Mouse (Mus musculus) spleen, adult 2 months (tissue): Measurements from ENCODE around the gene Slc15a1. TPM values are rescaled to one million over a fixed set of nuclear protein-coding genes. Genes with fewer than 3 reads are reported as not detected.

ENCODE experiments used
- DNase-seq, 2 experiments: peaks; one replicate each; pipeline versions ENCODE4 v3.0.0 to v3.0.0-alpha.2; 2012 to 2021; ENCODE audit warnings: low spot score in 2 of 2, low read depth in 1 of 2
- H3K27ac ChIP-seq: fragments of 200-500 bp; 2 replicates; pipeline ENCODE4 v1.5.1; 2012; ENCODE audit warnings: low read length, inconsistent platforms; ENCODE audit not compliant: insufficient read depth
- H3K27me3 ChIP-seq: fragments of 200-500 bp; 2 replicates; pipeline ENCODE4 v1.6.1; 2012; ENCODE audit warnings: mild to moderate bottlenecking, moderate library complexity, low read length, inconsistent platforms; ENCODE audit not compliant: control insufficient read depth, insufficient read depth
- H3K36me3 ChIP-seq: fragments of 200-500 bp; 2 replicates; pipeline ENCODE4 v1.6.1; 2012; ENCODE audit warnings: mild to moderate bottlenecking, low read length, inconsistent platforms; ENCODE audit not compliant: control insufficient read depth, insufficient read depth
- H3K4me1 ChIP-seq: fragments of 200-500 bp; 2 replicates; pipeline ENCODE4 v1.6.1; 2011; ENCODE audit warnings: inconsistent platforms; ENCODE audit not compliant: control insufficient read depth, insufficient read depth, insufficient read length
- H3K4me3 ChIP-seq: fragments of 200-500 bp; 2 replicates; pipeline ENCODE4 v1.5.1; 2011; ENCODE audit warnings: mild to moderate bottlenecking, inconsistent platforms; ENCODE audit not compliant: insufficient read depth, insufficient read length; ENCODE audit errors: extremely low read depth
- CTCF ChIP-seq: fragments of 200-500 bp; IDR thresholded peaks from 2 replicates; pipeline ENCODE4 v1.5.1; 2011; ENCODE audit warnings: mild to moderate bottlenecking, inconsistent platforms; ENCODE audit not compliant: insufficient read depth, insufficient read length, insufficient replicate concordance; ENCODE audit errors: extremely low read depth
- POLR2A ChIP-seq: fragments of 200-500 bp; IDR thresholded peaks from 2 replicates; pipeline ENCODE4 v1.6.1; 2011; ENCODE audit warnings: low read depth, low read length, inconsistent platforms
- WGBS: fragments of 180-500 bp; shearing (Covaris S2); methylation state at CpG from one replicate; pipeline ENCODE4 v1.1.7; 2018; 5-methylcytosine and 5-hydroxymethylcytosine counted together
- polyA plus RNA-seq: library from polyadenylated mRNA; depleted of rRNA; stranded (reverse); fragments of >200 nt; gene quantifications from 2 replicates; pipeline ENCODE4 v1.2.3, GENCODE M21; 2012

Slc15a1 gene
- polyA plus RNA-seq, 1 experiment = not detected

GRCm38 (mm10) chr14:121467646-121468045, 37.4 kb downstream of the Slc15a1 start:
- no peaks in the 10 kb centered on the region for H3K36me3 ChIP-seq

DNA sequence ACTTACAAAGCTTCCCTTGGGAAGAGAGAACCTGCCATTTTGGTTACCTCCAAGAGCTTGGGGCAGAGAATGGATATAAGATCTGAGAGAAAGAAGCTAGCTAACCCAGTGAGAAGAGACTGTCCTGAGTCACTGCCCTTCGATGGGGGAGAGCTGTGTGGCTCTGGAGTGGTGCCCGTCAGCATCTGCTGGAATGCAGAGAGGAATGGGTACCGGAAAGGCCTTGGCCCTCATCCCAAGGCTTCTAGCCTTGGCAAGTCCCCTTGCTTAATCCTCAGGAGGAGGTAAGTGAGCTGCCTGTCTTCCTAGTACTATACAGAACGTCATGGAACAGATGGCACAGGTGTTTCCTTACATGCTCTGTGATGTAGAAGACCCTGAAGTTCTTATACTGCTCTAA, 38.6 kb downstream of the Slc15a1 start:
- no peaks in the 10 kb centered on the region for H3K36me3 ChIP-seq
- 68% methylated on average over 4 of the region's 4 CpGs for whole genome bisulfite sequencing

More at GRCm38 (mm10) chr14:121467646-121468045, 37.4 kb downstream of the Slc15a1 start:
- no peak for DNase-seq
- Histone ChIP-seq H3K27ac (no peak overlapping the region), H3K4me3 (no peak overlapping the region), H3K4me1 (no peaks in the 10 kb centered on the region), H3K27me3 (no peaks in the 10 kb centered on the region)
- WGBS = 95% methylated on average over 6 of the region's 6 CpGs
- TF ChIP-seq POLR2A (no peak), CTCF (no peak)

DNA sequence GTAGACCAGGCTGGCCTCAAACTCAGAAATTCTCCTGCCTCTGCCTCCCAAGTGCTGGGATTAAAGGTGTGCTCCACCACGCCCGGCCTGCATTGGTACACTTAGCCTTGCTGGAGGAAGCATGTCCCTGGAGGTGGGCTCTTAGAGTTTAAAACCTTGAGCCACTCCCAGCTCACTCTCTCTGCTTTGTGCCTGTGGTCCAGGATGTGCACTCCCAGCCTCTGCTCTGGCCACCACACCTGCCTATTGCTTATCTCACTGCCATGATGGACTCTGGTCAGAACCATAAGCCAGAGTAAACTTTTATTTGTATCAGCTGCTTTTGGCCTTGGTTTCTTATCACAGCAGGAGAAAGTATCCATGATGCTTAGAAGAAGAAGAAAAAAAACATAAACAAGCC, 40.7 kb downstream of the Slc15a1 start:
- no peak for TF ChIP-seq CTCF
- TF ChIP-seq POLR2A = no peak
- WGBS = 96% methylated on average over 2 of the region's 2 CpGs

More for the DNA sequence above, 38.6 kb downstream of the Slc15a1 start:
- Histone ChIP-seq H3K4me1 (no peaks in the 10 kb centered on the region), H3K27ac (no peak overlapping the region), H3K27me3 (no peaks in the 10 kb centered on the region), H3K4me3 (no peak overlapping the region)
- TF ChIP-seq POLR2A = no peak
- TF ChIP-seq CTCF = no peak
- no peak for DNase-seq

DNA sequence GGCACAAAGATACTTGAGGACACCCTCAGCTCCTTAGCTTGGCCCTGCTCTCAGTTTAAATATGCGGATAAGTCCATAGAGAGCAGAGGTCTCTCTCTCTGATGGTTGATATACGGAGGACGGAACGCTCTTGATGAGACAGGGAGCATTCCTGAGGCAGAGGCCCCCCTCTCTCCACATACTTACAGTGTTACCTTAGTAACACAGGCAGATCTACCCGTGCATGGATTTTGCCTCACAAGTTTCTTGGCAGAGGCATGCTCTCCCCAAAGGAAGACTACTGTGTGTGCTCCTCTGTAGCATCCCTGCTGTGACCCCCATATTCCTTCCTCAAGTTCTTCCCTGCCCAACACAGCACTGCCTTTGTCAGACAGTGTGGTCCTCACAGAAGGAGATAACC, 42.3 kb downstream of the Slc15a1 start:
- H3K36me3 ChIP-seq = no peaks in the 10 kb centered on the region
- no peak overlapping the region for H3K27ac ChIP-seq
- no peaks in the 10 kb centered on the region for H3K27me3 ChIP-seq
- WGBS = 92% methylated on average over 5 of the region's 5 CpGs
- H3K4me3 ChIP-seq = no peak overlapping the region
- DNase-seq = no peak
- H3K4me1 ChIP-seq = no peaks in the 10 kb centered on the region
- TF ChIP-seq POLR2A = no peak
- TF ChIP-seq CTCF = no peak

More for the DNA sequence above, 40.7 kb downstream of the Slc15a1 start:
- H3K4me3 ChIP-seq = no peak overlapping the region
- no peaks in the 10 kb centered on the region for H3K4me1 ChIP-seq
- H3K27me3 ChIP-seq = no peaks in the 10 kb centered on the region
- no peaks in the 10 kb centered on the region for H3K36me3 ChIP-seq
- DNase-seq = no peak
- no peak overlapping the region for H3K27ac ChIP-seq

GRCm38 (mm10) chr14:121460966-121461365, 44.1 kb downstream of the Slc15a1 start:
- Histone ChIP-seq H3K36me3 (no peaks in the 10 kb centered on the region), H3K27ac (no peak overlapping the region), H3K4me1 (no peaks in the 10 kb centered on the region), H3K27me3 (no peaks in the 10 kb centered on the region), H3K4me3 (no peak overlapping the region)
- 92% methylated on average over 3 of the region's 3 CpGs for WGBS
- DNase-seq = no peak
- TF ChIP-seq CTCF (no peak), POLR2A (no peak)

DNA sequence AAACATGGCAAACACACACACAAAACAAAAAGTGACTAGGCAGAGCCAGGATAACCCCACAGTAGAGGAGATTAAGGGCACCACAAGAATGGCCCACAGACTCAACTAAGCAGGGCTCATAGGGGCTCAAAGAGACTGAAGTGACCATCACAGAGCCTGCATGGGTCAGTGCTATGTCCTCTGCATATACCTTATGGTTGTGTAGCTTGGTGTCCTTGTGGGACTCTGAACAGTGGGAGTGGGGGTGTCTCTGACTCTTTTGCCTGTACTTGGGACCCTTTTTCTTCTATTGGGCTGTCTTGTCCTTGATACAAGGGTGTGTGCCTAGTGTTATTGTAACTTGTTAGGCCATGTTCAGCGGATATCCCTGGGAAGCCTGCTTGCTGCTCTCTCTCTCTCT, 46.5 kb downstream of the Slc15a1 start:
- no peak for DNase-seq
- H3K4me1 ChIP-seq = no peaks in the 10 kb centered on the region
- WGBS = 95% methylated on average over 1 of the region's 1 CpGs
- no peaks in the 10 kb centered on the region for H3K36me3 ChIP-seq
- no peak overlapping the region for H3K27ac ChIP-seq
- no peaks in the 10 kb centered on the region for H3K27me3 ChIP-seq
- no peak for TF ChIP-seq POLR2A
- no peak for TF ChIP-seq CTCF
- H3K4me3 ChIP-seq = no peak overlapping the region

DNA sequence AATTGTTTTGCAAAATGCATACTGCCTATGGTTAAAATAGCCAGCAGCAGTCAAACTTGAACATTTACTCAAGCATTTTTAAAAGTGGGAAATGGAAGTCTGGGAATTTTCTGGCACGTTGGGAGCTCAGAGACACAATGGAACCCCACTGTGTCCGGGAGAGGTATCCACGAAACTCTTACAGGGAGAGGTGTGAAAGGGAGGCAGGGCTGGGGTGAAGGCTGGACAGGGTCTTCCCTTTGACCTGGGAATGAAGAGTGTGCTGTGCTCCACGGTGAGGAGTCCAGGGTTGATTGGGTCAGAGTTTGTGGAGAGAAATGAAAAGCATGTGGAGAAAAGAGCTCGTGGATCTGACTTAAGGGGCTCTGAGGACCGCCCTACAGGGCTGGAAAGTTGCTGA, 47.5 kb downstream of the Slc15a1 start:
- no peak for DNase-seq
- Histone ChIP-seq H3K27me3 (no peaks in the 10 kb centered on the region), H3K27ac (no peak overlapping the region), H3K4me3 (no peak overlapping the region), H3K36me3 (no peaks in the 10 kb centered on the region), H3K4me1 (no peaks in the 10 kb centered on the region)
- TF ChIP-seq CTCF = no peak
- TF ChIP-seq POLR2A = no peak
- WGBS = 88% methylated on average over 6 of the region's 6 CpGs
